Mouse (Mus musculus): ENCODE measurements around the gene Vstm2a. TPM values are rescaled to one million over a fixed set of nuclear protein-coding genes. Genes with fewer than 3 reads are reported as not detected.

Vstm2a gene
- total and polyA plus RNA-seq, 3 experiments: 0.05 TPM; not detected in 2

GRCm38 (mm10) chr11:16315097-16315496 lies 57.6 kb downstream of the Vstm2a start:
- Histone ChIP-seq H3K27me3 (ENCODE audit: insufficient read depth, low read length) (no peaks in the 10 kb centered on the region), H3K4me1 (ENCODE audit: insufficient read depth, low read depth, low read length) (no peaks in the 10 kb centered on the region), H3K36me3 (replicated peaks) (no peaks in the 10 kb centered on the region), H3K9me3 (replicated peaks) (no peaks in the 10 kb centered on the region), H3K4me3 (ENCODE audit: low read depth, low read length) (no peak overlapping the region)
- ATAC-seq (ENCODE audit: extremely low read depth, insufficient number of reproducible peaks, low FRiP score, poor library complexity, severe bottlenecking) (no peak), DNase-seq (ENCODE audit: low spot score) (no peak)
- TF ChIP-seq GATA1 (IDR thresholded peaks at IDR 0.05; ENCODE audit: borderline replicate concordance, low read length) (no peak), POLR2AphosphoS5 (IDR thresholded peaks at IDR 0.05; ENCODE audit: insufficient replicate concordance, low read depth, low read length) (no peak), GATA2 (IDR thresholded peaks at IDR 0.05; ENCODE audit: borderline replicate concordance, low read depth, low read length) (no peak), CTCF (IDR thresholded peaks at IDR 0.05; ENCODE audit: low read depth, low read length) (no peak), TAL1 (conservative IDR thresholded peaks at IDR 0.05; ENCODE audit: low read depth, low read length) (no peak)

GRCm38 (mm10) chr11:16345179-16345578 lies 87.7 kb downstream of the Vstm2a start:
- ATAC-seq (ENCODE audit: extremely low read depth, insufficient number of reproducible peaks, low FRiP score, poor library complexity, severe bottlenecking) (no peak), DNase-seq (ENCODE audit: low spot score) (no peak)
- H3K4me1 ChIP-seq (ENCODE audit: insufficient read depth, low read depth, low read length): no peaks in the 10 kb centered on the region
- H3K36me3 ChIP-seq (replicated peaks): no peaks in the 10 kb centered on the region
- no peak overlapping the region for H3K4me3 ChIP-seq (ENCODE audit: low read depth, low read length)
- no peaks in the 10 kb centered on the region for H3K27me3 ChIP-seq (ENCODE audit: insufficient read depth, low read length)
- no peaks in the 10 kb centered on the region for H3K9me3 ChIP-seq (replicated peaks)
- no peak for TF ChIP-seq GATA2 (IDR thresholded peaks at IDR 0.05; ENCODE audit: borderline replicate concordance, low read depth, low read length)
- no peak for TF ChIP-seq GATA1 (IDR thresholded peaks at IDR 0.05; ENCODE audit: borderline replicate concordance, low read length)
- TF ChIP-seq CTCF (IDR thresholded peaks at IDR 0.05; ENCODE audit: low read depth, low read length): no peak
- no peak for TF ChIP-seq POLR2AphosphoS5 (IDR thresholded peaks at IDR 0.05; ENCODE audit: insufficient replicate concordance, low read depth, low read length)
- no peak for TF ChIP-seq TAL1 (conservative IDR thresholded peaks at IDR 0.05; ENCODE audit: low read depth, low read length)

- no peaks in the 10 kb centered on the region for H3K9me3 ChIP-seq (replicated peaks)
- TF ChIP-seq TAL1 (conservative IDR thresholded peaks at IDR 0.05; ENCODE audit: low read depth, low read length): no peak
- TF ChIP-seq CTCF (IDR thresholded peaks at IDR 0.05; ENCODE audit: low read depth, low read length): no peak
- TF ChIP-seq GATA2 (IDR thresholded peaks at IDR 0.05; ENCODE audit: borderline replicate concordance, low read depth, low read length): no peak
- TF ChIP-seq GATA1 (IDR thresholded peaks at IDR 0.05; ENCODE audit: borderline replicate concordance, low read length): no peak
- TF ChIP-seq POLR2AphosphoS5 (IDR thresholded peaks at IDR 0.05; ENCODE audit: insufficient replicate concordance, low read depth, low read length): no peak
- no peak overlapping the region for H3K4me3 ChIP-seq (ENCODE audit: low read depth, low read length)
- H3K36me3 ChIP-seq (replicated peaks): no peaks in the 10 kb centered on the region
- DNase-seq (ENCODE audit: low spot score) (no peak), ATAC-seq (ENCODE audit: extremely low read depth, insufficient number of reproducible peaks, low FRiP score, poor library complexity, severe bottlenecking) (no peak)
- H3K4me1 ChIP-seq (ENCODE audit: insufficient read depth, low read depth, low read length): no peaks in the 10 kb centered on the region
- no peaks in the 10 kb centered on the region for H3K27me3 ChIP-seq (ENCODE audit: insufficient read depth, low read length)
Observed at GRCm38 (mm10) chr11:16345676-16346075, 88.2 kb downstream of the Vstm2a start.

GRCm38 (mm10) chr11:16351915-16352314 lies 94.4 kb downstream of the Vstm2a start:
- Histone ChIP-seq H3K4me3 (ENCODE audit: low read depth, low read length) (no peak overlapping the region), H3K9me3 (replicated peaks) (no peaks in the 10 kb centered on the region), H3K27me3 (ENCODE audit: insufficient read depth, low read length) (no peaks in the 10 kb centered on the region), H3K36me3 (replicated peaks) (no peaks in the 10 kb centered on the region), H3K4me1 (ENCODE audit: insufficient read depth, low read depth, low read length) (no peaks in the 10 kb centered on the region)
- no peak for DNase-seq (ENCODE audit: low spot score)
- ATAC-seq (ENCODE audit: extremely low read depth, insufficient number of reproducible peaks, low FRiP score, poor library complexity, severe bottlenecking): no peak
- TF ChIP-seq CTCF (IDR thresholded peaks at IDR 0.05; ENCODE audit: low read depth, low read length): no peak
- no peak for TF ChIP-seq GATA2 (IDR thresholded peaks at IDR 0.05; ENCODE audit: borderline replicate concordance, low read depth, low read length)
- no peak for TF ChIP-seq TAL1 (conservative IDR thresholded peaks at IDR 0.05; ENCODE audit: low read depth, low read length)
- TF ChIP-seq POLR2AphosphoS5 (IDR thresholded peaks at IDR 0.05; ENCODE audit: insufficient replicate concordance, low read depth, low read length): no peak

- Histone ChIP-seq H3K36me3 (replicated peaks) (no peaks in the 10 kb centered on the region), H3K4me3 (ENCODE audit: low read depth, low read length) (no peak overlapping the region), H3K4me1 (ENCODE audit: insufficient read depth, low read depth, low read length) (no peaks in the 10 kb centered on the region), H3K9me3 (replicated peaks) (no peaks in the 10 kb centered on the region), H3K27me3 (ENCODE audit: insufficient read depth, low read length) (no peaks in the 10 kb centered on the region)
- DNase-seq (ENCODE audit: low spot score) (no peak), ATAC-seq (ENCODE audit: extremely low read depth, insufficient number of reproducible peaks, low FRiP score, poor library complexity, severe bottlenecking) (no peak)
- TF ChIP-seq TAL1 (conservative IDR thresholded peaks at IDR 0.05; ENCODE audit: low read depth, low read length) (no peak), GATA2 (IDR thresholded peaks at IDR 0.05; ENCODE audit: borderline replicate concordance, low read depth, low read length) (no peak)
Observed at GRCm38 (mm10) chr11:16354356-16354755, 96.8 kb downstream of the Vstm2a start.

- no peak overlapping the region for H3K4me3 ChIP-seq (ENCODE audit: low read depth, low read length)
- TF ChIP-seq POLR2AphosphoS5 (IDR thresholded peaks at IDR 0.05; ENCODE audit: insufficient replicate concordance, low read depth, low read length) (no peak), GATA2 (IDR thresholded peaks at IDR 0.05; ENCODE audit: borderline replicate concordance, low read depth, low read length) (no peak), CTCF (IDR thresholded peaks at IDR 0.05; ENCODE audit: low read depth, low read length) (no peak), GATA1 (IDR thresholded peaks at IDR 0.05; ENCODE audit: borderline replicate concordance, low read length) (no peak), TAL1 (conservative IDR thresholded peaks at IDR 0.05; ENCODE audit: low read depth, low read length) (no peak)
- ATAC-seq (ENCODE audit: extremely low read depth, insufficient number of reproducible peaks, low FRiP score, poor library complexity, severe bottlenecking) (no peak), DNase-seq (ENCODE audit: low spot score) (no peak)
- no peaks in the 10 kb centered on the region for H3K27me3 ChIP-seq (ENCODE audit: insufficient read depth, low read length)
- no peaks in the 10 kb centered on the region for H3K36me3 ChIP-seq (replicated peaks)
- no peaks in the 10 kb centered on the region for H3K9me3 ChIP-seq (replicated peaks)
- H3K4me1 ChIP-seq (ENCODE audit: insufficient read depth, low read depth, low read length): no peaks in the 10 kb centered on the region
Observed at GRCm38 (mm10) chr11:16366852-16367587, 109.5 kb downstream of the Vstm2a start.
